Mouse (Mus musculus) lung, postnatal 0 days (tissue): ENCODE measurements around the gene Strada. TPM values are rescaled to one million over a fixed set of nuclear protein-coding genes. Genes with fewer than 3 reads are reported as not detected.

ENCODE experiments used
- ATAC-seq: fragments of 200-750 bp; cut with Nextera tagmentation; 2 replicates; pipeline ENCODE4 v1.8.0; 2017; ENCODE audit warnings: moderate library complexity
- DNase-seq: peaks from one replicate; pipeline ENCODE4 v3.0.0-alpha.2; 2016; ENCODE audit warnings: low spot score
- H3K27ac ChIP-seq: fragments of 300-500 bp; sonication (generic); 2 replicates; pipeline ENCODE4 v1.5.1; 2014; ENCODE audit warnings: antibody characterized with exemption, mild to moderate bottlenecking, low read length, mixed read lengths
- H3K27me3 ChIP-seq: fragments of 300-500 bp; sonication (generic); replicated peaks from 2 replicates; pipeline ENCODE4 v1.6.1; 2014; ENCODE audit warnings: low read length, mixed read lengths; ENCODE audit not compliant: insufficient read depth
- H3K36me3 ChIP-seq: fragments of 300-500 bp; sonication (generic); 2 replicates; pipeline ENCODE4 v1.6.1; 2014; ENCODE audit warnings: low read length, mixed read lengths; ENCODE audit not compliant: insufficient read depth
- H3K4me1 ChIP-seq: fragments of 300-500 bp; sonication (generic); 2 replicates; pipeline ENCODE4 v1.6.1; 2014; ENCODE audit warnings: antibody characterized with exemption, low read depth, low read length, mixed read lengths; ENCODE audit not compliant: insufficient read depth
- H3K4me2 ChIP-seq: fragments of 300-500 bp; sonication (generic); replicated peaks from 2 replicates; pipeline ENCODE4 v1.6.1; 2014; ENCODE audit warnings: low read depth, mild to moderate bottlenecking, low read length, moderate library complexity, mixed read lengths
- H3K4me3 ChIP-seq: fragments of 300-500 bp; sonication (generic); 2 replicates; pipeline ENCODE4 v1.5.1; 2014; ENCODE audit warnings: low read depth, low read length
- H3K9ac ChIP-seq: fragments of 300-500 bp; sonication (generic); replicated peaks from 2 replicates; pipeline ENCODE4 v1.6.1; 2014; ENCODE audit warnings: low read depth, mild to moderate bottlenecking
- H3K9me3 ChIP-seq: fragments of 300-500 bp; sonication (generic); 2 replicates; pipeline ENCODE4 v1.6.1; 2016; ENCODE audit warnings: low read length, mixed read lengths
- CTCF ChIP-seq: IDR thresholded peaks from 2 replicates; pipeline ENCODE4 v1.5.1; 2016; ENCODE audit warnings: antibody characterized with exemption, mild to moderate bottlenecking
- EP300 ChIP-seq: IDR thresholded peaks from 2 replicates; pipeline ENCODE4 v1.6.1; 2016; ENCODE audit warnings: antibody characterized with exemption, mild to moderate bottlenecking, control low read depth
- WGBS: fragments of 180-500 bp; shearing (Covaris S2); extraction: QIAGEN DNeasy Blood & Tissue Kit; methylation state at CpG from one replicate; pipeline ENCODE4 v1.1.7; 2014; 5-methylcytosine and 5-hydroxymethylcytosine counted together
- polyA plus RNA-seq: library from polyadenylated mRNA; unstranded; fragments of >200 nt; fragmentation: Nextera tagmentation; extraction: Ambion mirVana; gene quantifications from 2 replicates; pipeline ENCODE4 v1.2.1, GENCODE M21; 2015

Gene Strada
- polyA plus RNA-seq, 1 experiment from 2014 or later, result 14.9 TPM

- peaks cover 13% of the 10 kb centered on the region for H3K4me1 ChIP-seq
- peak; percentile 40 for DNase-seq
- peaks cover 5% of the 10 kb centered on the region; the same call in 1 of the 2 replicates for H3K36me3 ChIP-seq
- no peak overlapping the region for H3K9ac ChIP-seq
- H3K4me3 ChIP-seq, result no peak overlapping the region
- H3K27me3 ChIP-seq, result no peaks in the 10 kb centered on the region
- H3K27ac ChIP-seq, result peak overlapping the region; percentile 66
- H3K4me2 ChIP-seq, result no peak overlapping the region
- ATAC-seq, result no peak
- H3K9me3 ChIP-seq, result no peaks in the 10 kb centered on the region
- TF ChIP-seq CTCF, result no peak
- no peak for TF ChIP-seq EP300
- WGBS, result 52% methylated on average over 4 of the region's 4 CpGs
These were observed 38.4 kb downstream of the Strada start for GRCm38 (mm10) chr11:106163546-106163945.

GRCm38 (mm10) chr11:106162237-106162636, 39.7 kb downstream of the Strada start:
- peaks cover under 1% of the 10 kb centered on the region; the same call in 1 of the 2 replicates for H3K36me3 ChIP-seq
- no peaks in the 10 kb centered on the region for H3K27me3 ChIP-seq
- no peak overlapping the region for H3K4me3 ChIP-seq
- H3K4me1 ChIP-seq, result peaks cover 19% of the 10 kb centered on the region
- no peak overlapping the region for H3K4me2 ChIP-seq
- WGBS, result 83% methylated on average over 2 of the region's 2 CpGs
- no peak for TF ChIP-seq CTCF
- no peak for TF ChIP-seq EP300
- no peak overlapping the region for H3K9ac ChIP-seq
- H3K27ac ChIP-seq, result no peak overlapping the region
- ATAC-seq (no peak), DNase-seq (no peak)
- no peaks in the 10 kb centered on the region for H3K9me3 ChIP-seq

- 38% methylated on average over 22 of the region's 22 CpGs for WGBS
- Histone ChIP-seq H3K4me1 (peaks cover 19% of the 10 kb centered on the region), H3K36me3 (peaks cover 8% of the 10 kb centered on the region; the same call in 1 of the 2 replicates), H3K27me3 (no peaks in the 10 kb centered on the region), H3K9ac (peak within 1 kb of the TSS; percentile 66), H3K9me3 (no peaks in the 10 kb centered on the region), H3K27ac (peak within 1 kb of the TSS; percentile 93), H3K4me3 (peak within 1 kb of the TSS; percentile 86), H3K4me2 (peak within 1 kb of the TSS; percentile 96)
- peak; percentile 28 for ATAC-seq
- TF ChIP-seq CTCF, result no peak
- no peak for TF ChIP-seq EP300
- peak; percentile 74 for DNase-seq
These were observed 40.9 kb downstream of the Strada start, which contains the start of the genes Gm10840 and Limd2 for GRCm38 (mm10) chr11:106160841-106161721. TSS of gene Gm10840 (plus strand) at chr11:106160850. TSS of gene Limd2 (minus strand) at chr11:106160860.

- Histone ChIP-seq H3K9me3 (no peaks in the 10 kb centered on the region), H3K4me3 (peak overlapping the region; percentile 86), H3K27me3 (no peaks in the 10 kb centered on the region), H3K4me2 (peak overlapping the region; percentile 96), H3K4me1 (peaks cover 19% of the 10 kb centered on the region), H3K36me3 (peaks cover 8% of the 10 kb centered on the region), H3K9ac (peak overlapping the region; percentile 66), H3K27ac (peak overlapping the region; percentile 93)
- DNase-seq (peak; percentile 81), ATAC-seq (peak; percentile 64)
- TF ChIP-seq EP300 (no peak), CTCF (peak; percentile 38)
- whole genome bisulfite sequencing, result under 1% methylated on average over 51 of the region's 106 CpGs
These were observed 41.8 kb downstream of the Strada start for GRCm38 (mm10) chr11:106159921-106160840.

GRCm38 (mm10) chr11:106159216-106159920, 42.6 kb downstream of the Strada start:
- 0% methylated on average over 25 of the region's 25 CpGs for WGBS
- peak overlapping the region; percentile 96 for H3K4me2 ChIP-seq
- ATAC-seq, result peak; percentile 83
- peak overlapping the region; percentile 93 for H3K27ac ChIP-seq
- no peaks in the 10 kb centered on the region for H3K9me3 ChIP-seq
- peak overlapping the region; percentile 86 for H3K4me3 ChIP-seq
- peaks cover 12% of the 10 kb centered on the region for H3K36me3 ChIP-seq
- H3K27me3 ChIP-seq, result no peaks in the 10 kb centered on the region
- H3K4me1 ChIP-seq, result peaks cover 19% of the 10 kb centered on the region
- peak overlapping the region; percentile 66 for H3K9ac ChIP-seq
- TF ChIP-seq CTCF, result no peak
- no peak for TF ChIP-seq EP300
- DNase-seq, result peak; percentile 93
